ENCODE assay signal across 24 mouse cellular contexts in the genomic region with DNA sequence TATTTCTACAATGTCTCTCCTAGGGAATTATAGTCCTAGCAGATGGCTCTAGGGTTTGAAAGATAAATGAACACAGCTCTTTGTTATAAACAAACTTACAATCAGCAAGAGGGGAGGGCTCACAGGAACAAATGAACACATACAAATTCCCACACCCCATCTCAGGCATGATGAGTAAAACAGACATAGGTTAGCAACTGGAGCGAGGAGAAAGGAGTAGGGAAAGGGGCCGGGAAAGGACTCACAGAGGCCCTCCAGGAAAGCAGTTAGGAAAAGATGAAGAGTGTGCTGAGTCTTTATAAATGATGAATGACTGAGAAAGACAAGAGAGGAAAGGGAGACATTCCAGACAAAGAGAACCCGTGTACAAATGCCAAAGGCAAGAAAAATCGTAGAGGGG.
DNase-seq lines count a peak whose midpoint lies in the region; ATAC-seq and TF ChIP-seq lines count a peak whose summit lies in the region.
"Had no signal": no experiment of that assay in that cellular context is flagged by ENCODE, and none has a peak within 500 bp of the region (broad histone marks: within the 10 kb centered on the region; RNA-seq: fewer than 3 reads in every experiment).

No protein-coding gene starts in this region.

- H3K4me2 ChIP-seq in embryonic facial prominence, embryonic 12.5 days (replicated peaks) = no peak overlapping the region
- no peak overlapping the region for H3K4me2 ChIP-seq in kidney, postnatal 0 days (ENCODE audit: low read length)
- no peak overlapping the region for H3K4me2 ChIP-seq in intestine, embryonic 16.5 days (ENCODE audit: low read depth, low read length)
- H3K4me2 ChIP-seq: heart, embryonic 12.5 days; liver, embryonic 11.5 days; midbrain, embryonic 12.5 days had no signal

- DNase-seq in embryonic facial prominence, embryonic 10.5 days (ENCODE audit: low spot score) = no peak
- peak; percentile 72 for DNase-seq in kidney, postnatal 0 days (ENCODE audit: low spot score)
- no peak for DNase-seq in kidney, postnatal 4 days
- DNase-seq in mesoderm, embryonic 11.5 days (ENCODE audit: low read depth, low spot score) = peak; percentile 68
- no peak for DNase-seq in lung, postnatal 4 days
- DNase-seq: adrenal gland, postnatal 36 days; cerebellum, adult 9-10 months; forebrain, postnatal 0 days; gastrocnemius, postnatal 14 days; heart, adult 18-20 months; heart, postnatal 10 days; kidney, adult 8-10 months; liver, postnatal 0 days; lung, postnatal 10 days; spleen, adult 18-20 months; thymus, adult 18-20 months; thymus, postnatal 36 days had no signal

- TF ChIP-seq CTCF in kidney, postnatal 0 days (IDR thresholded peaks at IDR 0.05; ENCODE audit: low read depth) = no peak

- 56% methylated on average over 4 of the region's 4 CpGs for WGBS in embryonic facial prominence, embryonic 12.5 days
- WGBS in embryonic facial prominence, embryonic 10.5 days = 76% methylated on average over 4 of the region's 4 CpGs
- 27% methylated on average over 4 of the region's 4 CpGs for WGBS in kidney, postnatal 0 days
- WGBS in intestine, embryonic 16.5 days = 35% methylated on average over 4 of the region's 4 CpGs

- no peak overlapping the region for H3K9ac ChIP-seq in embryonic facial prominence, embryonic 12.5 days
- no peak overlapping the region for H3K9ac ChIP-seq in kidney, postnatal 0 days (ENCODE audit: low read depth, low read length)
- H3K9ac ChIP-seq in intestine, embryonic 16.5 days (ENCODE audit: low read depth, low read length) = no peak overlapping the region
- H3K9ac ChIP-seq: forebrain, postnatal 0 days; heart, embryonic 12.5 days; liver, postnatal 0 days; midbrain, embryonic 12.5 days had no signal

- H3K4me3 ChIP-seq in embryonic facial prominence, embryonic 12.5 days = no peak overlapping the region
- no peak overlapping the region for H3K4me3 ChIP-seq in embryonic facial prominence, embryonic 10.5 days
- no peak overlapping the region for H3K4me3 ChIP-seq in kidney, postnatal 0 days (replicated peaks; ENCODE audit: low read depth, low read length)
- H3K4me3 ChIP-seq in intestine, embryonic 16.5 days (ENCODE audit: low read length) = no peak overlapping the region
- H3K4me3 ChIP-seq: forebrain, embryonic 10.5 days; heart, embryonic 12.5 days; midbrain, embryonic 12.5 days had no signal

- no peaks in the 10 kb centered on the region for H3K27me3 ChIP-seq in embryonic facial prominence, embryonic 12.5 days
- H3K27me3 ChIP-seq in embryonic facial prominence, embryonic 10.5 days (replicated peaks; ENCODE audit: low read depth, poor library complexity, severe bottlenecking) = no peaks in the 10 kb centered on the region
- no peaks in the 10 kb centered on the region for H3K27me3 ChIP-seq in kidney, postnatal 0 days (ENCODE audit: insufficient read depth, low read length)
- no peaks in the 10 kb centered on the region for H3K27me3 ChIP-seq in intestine, embryonic 16.5 days (replicated peaks; ENCODE audit: control insufficient read depth, insufficient read depth, low read length)
- H3K27me3 ChIP-seq: heart, embryonic 12.5 days; midbrain, embryonic 12.5 days had no signal

- H3K9me3 ChIP-seq in embryonic facial prominence, embryonic 12.5 days = no peaks in the 10 kb centered on the region
- H3K9me3 ChIP-seq in embryonic facial prominence, embryonic 10.5 days = no peaks in the 10 kb centered on the region
- H3K9me3 ChIP-seq in kidney, postnatal 0 days (replicated peaks; ENCODE audit: low read length) = no peaks in the 10 kb centered on the region
- no peaks in the 10 kb centered on the region for H3K9me3 ChIP-seq in intestine, embryonic 16.5 days (ENCODE audit: control insufficient read depth, low read length)
- H3K9me3 ChIP-seq: forebrain, embryonic 10.5 days; heart, embryonic 12.5 days; midbrain, embryonic 12.5 days had no signal

- ATAC-seq in embryonic facial prominence, embryonic 12.5 days (ENCODE audit: insufficient number of reproducible peaks, insufficient read depth, low FRiP score, low TSS enrichment) = no peak
- no peak for ATAC-seq in kidney, postnatal 0 days (replicated peaks; ENCODE audit: low FRiP score, low read depth)
- no peak for ATAC-seq in intestine, embryonic 16.5 days
- ATAC-seq in CD4-positive, CD25-positive, alpha-beta regulatory T cell, adult 4 months = no peak
- ATAC-seq: forebrain, postnatal 0 days; liver, postnatal 0 days had no signal

- peaks cover 18% of the 10 kb centered on the region for H3K4me1 ChIP-seq in embryonic facial prominence, embryonic 12.5 days
- H3K4me1 ChIP-seq in embryonic facial prominence, embryonic 10.5 days = peaks cover 13% of the 10 kb centered on the region
- H3K4me1 ChIP-seq in kidney, postnatal 0 days (replicated peaks; ENCODE audit: insufficient read depth, low read length) = peaks cover 5% of the 10 kb centered on the region
- 0 out of 2 replicates have a peak, but pooled peaks cover 4% of the 10 kb centered on the region for H3K4me1 ChIP-seq in intestine, embryonic 16.5 days (ENCODE audit: control insufficient read depth, insufficient read depth, low read length)
- H3K4me1 ChIP-seq: heart, embryonic 12.5 days; midbrain, embryonic 12.5 days had no signal

- H3K36me3 ChIP-seq in embryonic facial prominence, embryonic 12.5 days = no peaks in the 10 kb centered on the region
- no peaks in the 10 kb centered on the region for H3K36me3 ChIP-seq in embryonic facial prominence, embryonic 10.5 days (replicated peaks)
- H3K36me3 ChIP-seq in kidney, postnatal 0 days (ENCODE audit: insufficient read depth, low read length) = no peaks in the 10 kb centered on the region
- no peaks in the 10 kb centered on the region for H3K36me3 ChIP-seq in intestine, embryonic 16.5 days (ENCODE audit: control insufficient read depth, insufficient read depth, low read length)
- H3K36me3 ChIP-seq: forebrain, embryonic 10.5 days; heart, embryonic 12.5 days; midbrain, embryonic 12.5 days had no signal

- H3K27ac ChIP-seq in embryonic facial prominence, embryonic 12.5 days = peak overlapping the region; percentile 65
- H3K27ac ChIP-seq in embryonic facial prominence, embryonic 10.5 days (replicated peaks) = no peak overlapping the region; the same call in 1 of the 2 replicates
- H3K27ac ChIP-seq in kidney, postnatal 0 days = peak overlapping the region; percentile 6; the same call in 1 of the 2 replicates
- H3K27ac ChIP-seq in intestine, embryonic 16.5 days (ENCODE audit: low read length) = peak overlapping the region; percentile 33; the same call in 1 of the 2 replicates
- H3K27ac ChIP-seq: forebrain, embryonic 10.5 days; midbrain, embryonic 12.5 days had no signal

Comparison
In these comparisons a context has a peak if more than half of its experiments do, and no peak if none do; other contexts are left out.
1. DNase-seq: peak in kidney, postnatal 0 days (single experiment) and mesoderm, embryonic 11.5 days (single experiment); none in embryonic facial prominence, embryonic 10.5 days (single experiment), kidney, postnatal 4 days (0 of 2) and lung, postnatal 4 days (0 of 2).